Mouse (Mus musculus): ENCODE data around the gene Fam180a.

Fam180a gene
- long read RNA-seq, experiment 1, partial matches to known transcripts, result 0 of 1 reads
- long read RNA-seq, experiment 1, other reads (novel, unspliced or antisense), result 0 of 1 reads
- long read RNA-seq, experiment 2, partial matches to known transcripts, result 0 of 3 reads
- long read RNA-seq, experiment 2, other reads (novel, unspliced or antisense), result 1 of 3 reads

DNA sequence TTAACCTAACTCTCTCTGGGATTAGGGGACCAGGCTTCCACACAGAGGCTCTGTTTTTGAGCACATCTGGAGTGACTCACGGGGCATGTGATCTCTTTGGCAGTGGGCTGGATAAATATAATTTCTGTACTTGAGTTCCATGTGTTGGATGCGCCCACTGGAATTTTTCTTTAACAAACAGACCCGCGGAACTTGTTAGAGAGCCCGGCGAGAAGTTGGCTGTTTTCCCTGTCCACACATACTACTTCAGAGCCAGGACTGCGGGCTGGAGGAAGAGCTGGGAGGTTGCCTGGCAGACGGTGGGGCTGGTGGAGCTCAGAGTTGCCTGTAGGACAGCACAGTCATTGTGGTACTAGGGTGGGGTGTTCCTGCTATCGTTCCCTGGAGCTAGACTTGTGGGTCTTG is at the start of gene Fam180a:
Gene Fam180a (minus strand): TSS at position 31 of the 405 bp plus-strand sequence.
- intact Hi-C loops (cut with DNase I), result no loop called here

DNA sequence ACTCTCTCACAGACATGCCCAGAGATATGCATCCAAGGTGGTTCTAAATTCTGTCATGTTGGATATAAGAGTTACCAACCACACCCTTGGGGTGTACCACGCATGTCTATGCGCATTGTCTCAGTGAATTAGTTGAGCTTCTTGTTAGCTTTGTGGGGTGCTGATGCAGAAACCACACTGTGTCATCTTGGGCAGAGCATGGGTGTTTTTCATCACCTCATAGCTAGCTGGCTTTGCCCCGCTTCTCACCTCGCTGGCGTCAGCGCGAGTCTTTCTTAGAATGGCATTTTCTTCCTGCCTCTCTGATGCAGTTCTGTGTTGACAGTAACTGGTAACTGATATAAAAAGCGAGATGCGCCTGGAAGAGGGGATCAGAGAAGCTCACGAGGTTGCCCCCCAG is 48.1 kb upstream of the Fam180a start:
- intact Hi-C loops (cut with DNase I), result loop anchor here (10.0 kb wide), 2 partner anchors 119 to 871 kb away; no protein-coding TSS in a partner anchor

DNA sequence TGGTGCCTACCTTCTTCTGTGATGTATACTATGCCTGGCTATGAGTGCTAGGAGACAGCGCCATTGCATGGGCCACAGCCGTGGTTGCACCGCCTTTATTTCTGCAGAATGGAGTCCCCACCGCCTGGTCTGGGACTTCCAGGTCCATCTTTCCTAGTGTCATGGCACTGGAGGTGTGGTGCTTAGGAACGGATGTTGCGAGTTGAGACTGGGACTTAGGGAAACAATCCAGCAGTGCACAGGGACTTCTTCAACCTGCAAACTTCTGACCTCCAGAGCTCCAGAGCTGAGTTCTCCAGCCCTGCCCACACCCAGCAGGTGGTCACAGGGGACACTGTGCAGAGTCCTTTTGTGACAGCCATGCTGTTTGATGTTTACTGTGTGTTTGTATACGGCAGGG is 44.4 kb upstream of the Fam180a start:
- intact Hi-C loops (cut with DNase I), result loop anchor here (10.0 kb wide), 2 partner anchors 116 to 874 kb away; no protein-coding TSS in a partner anchor

DNA sequence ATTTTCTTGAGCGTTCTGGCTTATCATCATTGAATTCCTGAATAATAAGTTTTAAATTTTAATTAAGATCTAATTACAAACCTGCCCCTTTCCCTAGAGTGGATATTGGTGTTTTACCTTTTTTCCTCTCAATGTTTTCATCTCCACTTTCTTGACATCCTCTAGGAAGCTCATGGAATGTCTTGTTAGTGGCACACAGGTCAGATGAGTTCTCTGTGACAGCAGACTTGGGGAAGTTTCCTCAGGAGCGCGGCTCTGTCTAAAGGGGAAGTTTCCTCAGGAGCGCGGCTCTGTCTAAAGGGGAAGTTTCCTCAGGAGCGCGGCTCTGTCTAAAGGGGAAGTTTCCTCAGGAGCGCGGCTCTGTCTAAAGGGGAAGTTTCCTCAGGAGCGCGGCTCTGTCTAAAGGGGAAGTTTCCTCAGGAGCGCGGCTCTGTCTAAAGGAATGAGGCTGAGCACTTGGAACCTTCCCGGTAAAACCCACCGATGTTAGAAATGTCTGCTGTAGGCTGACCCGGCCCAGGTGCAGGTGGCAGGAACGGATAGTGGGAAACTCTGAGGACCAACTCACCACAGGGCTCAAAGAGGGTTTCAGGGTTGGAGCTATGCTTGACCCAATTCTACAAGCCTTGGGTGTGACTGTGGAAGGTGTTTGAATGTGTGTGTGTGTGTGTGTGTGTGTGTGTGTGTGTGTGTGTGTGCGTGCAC is 43.8 kb upstream of the Fam180a start:
- intact Hi-C loops (cut with DNase I), result loop anchor here (10.0 kb wide), 2 partner anchors 115 to 875 kb away; no protein-coding TSS in a partner anchor

DNA sequence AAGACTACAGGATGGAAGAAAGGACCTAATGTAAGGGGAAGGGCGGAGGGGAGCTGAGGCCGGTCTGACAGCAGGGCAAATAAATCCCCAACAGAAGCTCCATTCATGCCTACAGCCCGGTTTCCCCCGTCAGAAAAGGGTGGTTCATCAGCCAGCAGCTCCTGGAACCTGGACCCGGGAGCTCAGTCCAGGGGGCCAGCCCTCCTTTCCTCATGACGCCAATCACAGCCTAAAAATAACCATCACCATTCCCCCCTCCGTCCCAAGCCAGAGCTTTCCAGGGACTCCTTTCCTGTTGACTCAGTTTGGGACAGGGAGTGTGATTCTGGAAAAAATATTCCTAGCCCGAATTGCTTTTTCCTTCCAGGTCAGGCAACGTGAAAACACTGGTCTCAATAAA is 36.7 kb upstream of the Fam180a start:
- intact Hi-C loops (cut with DNase I), result no loop called here

DNA sequence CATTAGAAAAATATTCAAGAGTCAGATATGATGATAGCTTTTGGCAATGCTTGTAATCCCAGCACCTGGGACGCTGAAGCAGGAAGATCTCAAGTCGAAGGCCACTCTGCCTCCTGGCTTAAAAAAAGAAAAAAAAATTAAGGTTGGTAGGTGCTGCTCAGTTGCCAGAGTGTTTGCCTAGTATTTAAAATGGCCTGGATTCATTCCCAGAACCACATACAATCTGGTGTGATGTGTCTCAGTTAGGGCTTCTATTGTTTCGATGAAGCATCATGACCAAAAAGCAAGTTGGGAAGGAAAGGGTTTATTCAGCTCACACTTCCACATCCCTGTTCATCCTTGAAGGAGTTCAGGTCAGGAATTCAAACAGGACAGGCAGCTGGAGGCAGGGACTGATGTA is 29.4 kb upstream of the Fam180a start:
- intact Hi-C loops (cut with DNase I), result no loop called here

GRCm38 (mm10) chr6:35354622-35354998 is 28.7 kb upstream of the Fam180a start:
- intact Hi-C loops (cut with DNase I), result no loop called here

DNA sequence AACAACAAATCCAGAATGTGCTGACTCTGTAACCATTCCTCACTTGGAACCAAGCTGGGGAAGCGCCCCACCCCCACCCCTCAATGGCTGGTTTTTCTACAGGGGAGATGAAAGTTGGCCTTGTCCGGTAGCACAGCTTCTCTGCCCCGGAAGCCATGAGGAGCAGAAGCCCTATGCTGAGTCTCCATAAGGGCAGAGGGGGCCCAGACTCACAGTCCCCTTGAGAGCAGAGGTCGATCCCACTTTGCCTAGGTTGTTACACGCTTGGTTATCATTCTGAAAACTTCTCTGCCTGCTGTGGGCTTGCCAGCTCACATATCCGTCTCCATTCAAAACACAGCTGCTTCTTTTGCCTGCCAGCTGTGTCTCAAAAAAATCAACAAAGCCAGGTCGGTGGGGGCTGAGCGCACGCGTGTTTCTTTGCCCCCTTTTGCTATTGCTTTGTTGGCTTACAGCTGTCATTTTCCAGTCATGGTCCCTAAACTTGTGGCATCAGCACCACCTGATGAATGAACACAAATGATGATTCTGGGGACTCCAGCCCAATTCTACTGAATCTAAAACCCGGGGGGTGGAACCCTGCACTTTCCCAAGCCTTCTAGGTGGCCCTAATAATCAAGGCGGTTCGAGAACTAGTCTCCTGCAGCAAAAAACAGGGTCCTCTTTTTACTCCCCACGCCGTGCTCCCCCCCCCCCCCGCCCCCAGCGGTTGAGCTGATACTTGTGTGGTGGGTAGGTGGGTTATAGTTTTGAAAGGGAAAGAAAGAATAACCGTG is 28.1 kb upstream of the Fam180a start:
- intact Hi-C loops (cut with DNase I), result no loop called here

- intact Hi-C loops (cut with DNase I), result no loop called here
Observed at GRCm38 (mm10) chr6:35353416-35353815, 27.5 kb upstream of the Fam180a start.

DNA sequence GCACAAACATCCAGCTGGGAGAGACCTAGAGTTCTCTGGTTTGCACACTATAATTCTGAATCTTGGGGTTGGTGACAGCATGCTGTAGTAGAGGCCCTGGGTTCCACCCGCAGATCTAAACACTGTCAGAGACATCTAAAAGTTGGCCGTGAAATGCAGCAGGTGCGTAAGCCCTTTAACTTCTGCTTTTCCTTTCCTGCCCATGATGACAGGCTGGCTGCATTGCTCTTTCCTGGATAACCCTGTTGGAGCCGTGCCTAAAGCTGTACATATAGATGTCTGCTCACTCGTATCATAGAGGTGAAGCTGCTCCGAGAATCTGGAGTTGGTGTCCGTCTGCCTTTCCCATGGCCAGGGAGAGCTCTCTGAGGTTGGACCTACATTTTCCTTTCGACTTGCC is 26.9 kb upstream of the Fam180a start:
- intact Hi-C loops (cut with DNase I), result no loop called here

- intact Hi-C loops (cut with DNase I), result no loop called here
Observed at GRCm38 (mm10) chr6:35351826-35352225, 25.9 kb upstream of the Fam180a start.

- intact Hi-C loops (cut with DNase I), result no loop called here
Observed at GRCm38 (mm10) chr6:35349784-35350183, 23.8 kb upstream of the Fam180a start.

GRCm38 (mm10) chr6:35338640-35339039 is 12.7 kb upstream of the Fam180a start:
- intact Hi-C loops (cut with DNase I), result no loop called here

DNA sequence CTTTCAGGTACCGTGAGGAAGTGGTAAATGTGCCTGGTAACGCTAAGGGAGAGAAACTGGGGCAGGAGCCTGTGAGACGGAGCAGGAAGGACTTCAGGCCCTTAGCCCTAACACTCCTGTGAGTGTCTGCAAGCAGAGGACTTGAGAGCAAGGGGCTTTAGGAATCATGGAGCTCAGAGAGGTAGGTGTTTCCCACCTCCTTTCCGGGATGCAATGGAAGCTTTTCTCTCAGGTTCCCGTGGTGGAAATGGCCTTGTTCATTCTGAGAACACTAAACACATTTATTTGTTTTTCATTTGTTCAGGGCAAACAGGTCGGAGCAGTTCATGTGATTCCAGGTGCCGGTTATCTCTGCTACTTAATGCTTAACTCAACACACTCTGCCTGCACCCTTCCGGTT is 11.9 kb upstream of the Fam180a start:
- intact Hi-C loops (cut with DNase I), result no loop called here

- intact Hi-C loops (cut with DNase I), result no loop called here
Observed at GRCm38 (mm10) chr6:35335452-35335851, 9.5 kb upstream of the Fam180a start.

DNA sequence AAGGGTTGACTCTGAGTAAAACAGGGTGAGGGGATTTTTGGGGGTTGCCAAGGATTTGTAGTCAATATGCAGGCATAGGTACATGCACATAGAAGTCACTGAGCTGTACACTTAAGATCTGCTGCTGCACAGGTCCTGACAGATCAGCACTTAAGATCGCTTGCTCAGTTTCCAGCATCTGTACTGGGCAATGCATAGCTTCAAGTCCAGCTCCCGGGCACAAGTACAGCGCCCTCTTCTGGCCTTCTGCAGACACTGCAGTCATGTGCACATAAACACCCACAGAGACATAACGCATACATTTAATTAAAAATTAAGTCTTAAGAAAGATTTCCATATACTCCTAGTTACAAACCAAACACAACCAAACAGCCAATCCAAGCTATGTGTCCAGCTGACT is 8.3 kb upstream of the Fam180a start:
- intact Hi-C loops (cut with DNase I), result no loop called here

GRCm38 (mm10) chr6:35333632-35334031 is 7.7 kb upstream of the Fam180a start:
- intact Hi-C loops (cut with DNase I), result no loop called here

- intact Hi-C loops (cut with DNase I), result no loop called here
Observed at GRCm38 (mm10) chr6:35330834-35331233, 4.9 kb upstream of the Fam180a start.

DNA sequence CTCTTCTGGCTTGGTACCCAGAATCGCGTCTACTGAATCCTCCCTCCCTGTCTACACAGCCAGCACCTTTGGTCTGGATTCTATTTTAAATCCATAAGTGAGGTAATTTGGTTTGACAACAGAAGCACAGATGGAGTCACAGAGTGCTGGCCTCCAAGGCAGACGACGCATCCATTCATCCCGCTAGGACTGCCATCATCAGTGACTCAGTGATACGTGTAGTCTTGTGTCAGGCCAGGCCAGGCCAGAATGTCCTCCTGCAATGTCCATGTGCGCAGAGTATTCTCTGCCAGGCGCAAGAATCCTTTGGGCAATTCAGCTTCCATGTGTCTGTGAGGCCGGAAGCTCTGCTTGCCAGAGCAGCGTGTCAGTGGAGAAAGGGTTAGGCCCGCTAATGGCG is 4.0 kb upstream of the Fam180a start:
- intact Hi-C loops (cut with DNase I), result no loop called here

- intact Hi-C loops (cut with DNase I), result no loop called here
Observed at GRCm38 (mm10) chr6:35324306-35324705, 1.6 kb downstream of the Fam180a start.

- intact Hi-C loops (cut with DNase I), result no loop called here
Observed at GRCm38 (mm10) chr6:35323046-35323445, 2.9 kb downstream of the Fam180a start.

DNA sequence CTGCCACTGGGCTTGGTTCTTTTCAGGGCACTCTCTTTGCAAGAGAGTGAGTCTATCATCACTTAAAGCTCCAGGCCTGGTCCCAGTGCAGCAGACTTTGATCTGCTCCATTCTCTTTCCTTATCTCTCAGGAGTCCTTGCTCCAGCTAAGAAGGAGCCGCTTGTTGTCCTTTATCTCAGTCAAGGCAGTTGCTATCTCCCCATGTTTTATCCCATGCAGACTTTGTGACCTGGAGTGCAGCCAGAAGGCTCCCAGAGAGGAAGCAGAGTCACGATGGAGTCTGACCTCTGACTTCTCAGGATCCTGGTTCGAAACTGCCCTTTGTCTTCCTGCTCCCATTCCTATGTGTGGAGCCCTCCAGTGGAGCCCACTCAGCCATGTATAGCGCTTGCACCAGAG is 4.8 kb downstream of the Fam180a start:
- intact Hi-C loops (cut with DNase I), result no loop called here

Data from adrenal gland (tissue).